Mouse (Mus musculus): Measurements from ENCODE around the gene Tcta.
"Not testable (repeated sequence)": the region's sequence is repeated elsewhere in the genome, so short reads cannot be mapped to it uniquely, and the experiment has no call there.

Tcta gene

DNA sequence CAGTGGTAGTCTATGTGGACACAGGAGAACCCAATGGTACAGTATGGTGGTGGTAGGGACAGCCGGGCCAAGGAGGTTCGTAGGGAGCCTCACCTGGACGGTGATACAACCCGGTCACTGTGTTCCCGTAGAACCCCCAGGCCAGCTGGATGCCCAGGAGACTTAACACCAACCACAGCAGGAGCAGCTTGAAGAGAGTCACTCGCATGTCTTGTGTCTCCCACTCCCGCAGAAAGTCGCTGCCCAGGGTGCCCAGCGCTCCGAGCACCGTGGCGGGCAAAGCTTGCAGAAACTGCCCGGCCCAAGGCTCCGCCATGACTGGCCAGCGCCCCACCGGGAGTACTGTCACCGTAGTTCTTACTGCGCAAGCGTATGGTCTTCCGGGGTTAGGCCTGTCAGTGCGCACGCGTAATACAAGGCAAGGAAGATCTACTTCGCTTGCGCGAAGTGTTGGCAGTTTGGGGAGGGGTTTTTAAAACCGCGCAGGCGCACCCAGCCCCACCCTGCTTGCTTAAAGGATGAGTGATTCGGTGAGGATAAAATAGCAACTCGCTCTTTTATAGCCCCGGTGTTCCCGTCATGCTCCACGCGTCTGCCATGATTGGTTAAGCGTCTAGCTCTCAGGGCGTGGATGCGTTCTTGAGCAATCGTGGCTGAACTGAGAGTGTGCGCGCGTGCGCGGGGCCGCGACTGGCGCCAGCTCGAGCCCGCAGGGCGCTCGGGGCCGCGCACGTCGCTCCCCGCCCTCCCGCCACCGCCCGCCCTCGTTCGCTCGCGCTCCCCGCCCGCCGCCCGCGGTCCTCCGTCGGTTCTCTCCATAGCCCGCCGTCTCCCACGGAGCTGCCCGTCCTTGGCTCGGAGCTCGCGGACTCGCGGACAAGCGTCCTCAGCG is at the start of gene Tcta, which contains the start of gene Rhoa:
TSS of gene Tcta (minus strand) at position 532 of the 892 bp plus-strand sequence.
TSS of gene Rhoa (plus strand) at position 501 of the 892 bp plus-strand sequence.
- in situ Hi-C loops (cut with MboI), result loop anchor here (5.0 kb wide), 1 partner anchor 41 kb away; the partner anchor contains the start of gene Usp4

DNA sequence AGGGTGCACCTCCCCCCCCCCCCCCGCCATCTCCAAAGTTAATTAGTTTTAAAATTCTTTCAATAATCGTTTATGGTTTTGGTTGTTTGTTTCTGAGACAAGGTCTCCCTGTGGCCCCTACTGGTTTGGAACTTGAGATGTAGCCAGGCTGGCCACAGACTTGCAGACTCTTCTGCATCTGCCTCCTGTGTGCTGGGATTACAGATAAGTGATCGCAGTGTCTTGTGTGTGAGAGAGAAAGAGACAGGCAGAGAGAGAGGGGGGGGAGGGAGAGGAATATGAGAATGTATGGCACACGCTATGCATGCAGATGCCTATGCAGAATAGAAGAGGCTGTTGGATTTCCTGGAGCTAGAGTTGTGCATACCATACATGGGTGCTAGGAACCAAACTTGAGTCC is 43.8 kb upstream of the Tcta start:
- in situ Hi-C loops (cut with MboI), result loop anchor here (5.0 kb wide), 1 partner anchor 42 kb away; the partner anchor contains the start of genes Rhoa and Tcta

- in situ Hi-C loops (cut with MboI), result loop anchor here (5.0 kb wide), 1 partner anchor 41 kb away; the partner anchor contains the start of genes Rhoa and Tcta
These were observed 42.3 kb upstream of the Tcta start for GRCm38 (mm10) chr9:108348290-108348680.

- in situ Hi-C loops (cut with MboI), result loop anchor here (5.0 kb wide), 1 partner anchor 40 kb away; the partner anchor contains the start of genes Rhoa and Tcta
These were observed 41.8 kb upstream of the Tcta start, which contains the start of gene Usp4 for GRCm38 (mm10) chr9:108347540-108348289. TSS of gene Usp4 (plus strand) at chr9:108347853.

DNA sequence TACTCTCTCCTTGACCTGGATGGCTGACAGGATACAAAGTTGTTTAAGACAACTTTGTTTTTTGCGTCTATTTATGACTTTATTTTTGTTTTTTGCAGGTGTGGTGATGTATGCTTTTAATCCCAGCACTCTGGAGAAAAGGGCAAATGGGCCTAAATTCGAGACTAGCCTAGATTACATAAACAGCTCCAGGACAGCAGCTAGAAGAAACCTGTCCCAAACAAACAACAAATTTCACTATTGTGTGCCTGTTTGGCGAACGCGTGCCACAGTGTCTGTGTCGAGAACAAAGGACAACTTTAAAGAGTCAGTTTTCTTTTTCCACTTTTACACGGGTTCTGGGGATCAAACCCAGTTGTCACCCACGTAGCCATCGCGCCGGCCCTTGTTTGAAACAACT is 41.1 kb upstream of the Tcta start:
- in situ Hi-C loops (cut with MboI), result loop anchor here (5.0 kb wide), 1 partner anchor 40 kb away; the partner anchor contains the start of genes Rhoa and Tcta

GRCm38 (mm10) chr9:108344471-108344870 is 38.5 kb upstream of the Tcta start:
- in situ Hi-C loops (cut with MboI), result no loop called here

- in situ Hi-C loops (cut with MboI), result no loop called here
These were observed 37.9 kb upstream of the Tcta start for GRCm38 (mm10) chr9:108343835-108344234.

- in situ Hi-C loops (cut with MboI), result no loop called here
These were observed 37.4 kb upstream of the Tcta start for GRCm38 (mm10) chr9:108343331-108343730.

- in situ Hi-C loops (cut with MboI), result no loop called here
These were observed 36.4 kb upstream of the Tcta start for GRCm38 (mm10) chr9:108342301-108342831.

- in situ Hi-C loops (cut with MboI), result no loop called here
These were observed 35.8 kb upstream of the Tcta start for GRCm38 (mm10) chr9:108341801-108342200.

DNA sequence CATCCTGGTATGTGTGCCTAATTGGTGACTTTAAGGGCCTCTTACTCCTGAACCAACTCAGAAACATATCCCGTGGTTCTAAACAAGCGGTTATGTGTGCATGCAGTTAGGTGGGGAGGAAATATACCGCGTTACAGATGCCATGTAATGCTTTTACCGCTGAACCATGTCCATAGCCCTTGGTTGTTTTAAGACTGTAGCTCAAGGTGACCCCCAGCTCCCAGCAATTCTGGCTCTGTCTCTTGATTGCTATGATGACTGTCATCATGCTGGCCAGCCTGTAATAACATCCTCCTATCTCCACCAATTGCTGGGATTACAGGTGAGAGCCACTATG is 35.1 kb upstream of the Tcta start:
- in situ Hi-C loops (cut with MboI), result no loop called here

GRCm38 (mm10) chr9:108340258-108341138 is 34.5 kb upstream of the Tcta start:
- in situ Hi-C loops (cut with MboI), result no loop called here

- in situ Hi-C loops (cut with MboI), result no loop called here
These were observed 33.9 kb upstream of the Tcta start for GRCm38 (mm10) chr9:108339886-108340257.

GRCm38 (mm10) chr9:108338886-108339781 is 33.2 kb upstream of the Tcta start, which contains the start of gene Gpx1:
TSS of gene Gpx1 (plus strand) at chr9:108338903.
- in situ Hi-C loops (cut with MboI), result no loop called here

GRCm38 (mm10) chr9:108338551-108338885 is 32.6 kb upstream of the Tcta start:
- in situ Hi-C loops (cut with MboI), result no loop called here

DNA sequence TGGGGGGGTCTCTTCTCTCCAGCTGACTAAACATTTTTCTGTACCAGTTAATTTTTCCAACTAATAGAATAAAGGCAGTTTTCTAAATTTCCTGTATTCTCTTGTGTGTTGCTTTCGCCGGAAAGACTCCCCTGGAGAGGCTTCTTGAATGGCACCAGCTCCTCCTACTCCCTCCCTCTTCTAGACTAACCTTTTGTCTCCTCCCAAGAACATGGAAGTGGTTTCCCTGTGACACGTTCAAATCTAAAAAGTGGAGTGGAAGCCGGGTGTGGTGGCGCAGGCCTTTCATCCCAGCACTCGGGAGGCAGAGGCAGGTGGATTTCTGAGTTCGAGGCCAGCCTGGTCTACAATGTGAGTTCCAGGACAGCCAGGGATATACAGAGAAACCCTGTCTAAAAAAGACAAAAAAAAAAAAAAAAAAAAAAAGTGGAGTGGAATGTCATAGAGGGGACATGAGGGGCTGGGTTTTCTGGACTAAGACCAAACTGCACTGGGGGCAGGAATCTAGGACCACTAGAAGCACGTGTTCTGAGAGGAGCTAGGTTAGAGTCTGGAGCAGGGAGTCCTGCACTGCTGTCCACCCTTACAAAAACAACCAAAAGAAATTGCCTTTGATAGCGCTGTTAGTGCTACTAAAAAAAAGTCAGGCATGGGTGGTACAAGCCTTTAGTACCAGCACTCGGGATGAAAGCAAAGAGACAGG is 32.0 kb upstream of the Tcta start:
- in situ Hi-C loops (cut with MboI), result no loop called here

DNA sequence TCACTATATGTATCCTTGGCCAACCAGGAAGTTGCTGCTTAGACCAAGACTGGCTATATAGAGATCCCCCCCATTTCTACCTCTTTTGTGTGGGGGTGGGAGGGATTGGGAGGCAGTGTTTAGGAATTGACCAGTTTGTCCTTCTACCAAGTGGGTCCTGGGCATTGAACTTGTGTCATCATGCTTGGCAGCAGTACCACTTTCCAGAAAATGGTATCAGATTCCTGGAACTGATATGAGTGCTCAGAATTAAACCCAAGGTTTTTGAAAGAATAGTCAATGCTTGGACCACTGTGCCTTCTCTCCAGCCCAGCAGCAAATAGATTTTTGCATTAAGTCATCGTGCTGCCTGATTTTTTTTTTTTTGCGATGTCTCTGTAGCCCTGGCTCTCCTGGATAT is 19.9 kb upstream of the Tcta start:
- in situ Hi-C loops (cut with MboI), result no loop called here

- in situ Hi-C loops (cut with MboI), result no loop called here
These were observed 18.8 kb upstream of the Tcta start for GRCm38 (mm10) chr9:108324784-108325183.

DNA sequence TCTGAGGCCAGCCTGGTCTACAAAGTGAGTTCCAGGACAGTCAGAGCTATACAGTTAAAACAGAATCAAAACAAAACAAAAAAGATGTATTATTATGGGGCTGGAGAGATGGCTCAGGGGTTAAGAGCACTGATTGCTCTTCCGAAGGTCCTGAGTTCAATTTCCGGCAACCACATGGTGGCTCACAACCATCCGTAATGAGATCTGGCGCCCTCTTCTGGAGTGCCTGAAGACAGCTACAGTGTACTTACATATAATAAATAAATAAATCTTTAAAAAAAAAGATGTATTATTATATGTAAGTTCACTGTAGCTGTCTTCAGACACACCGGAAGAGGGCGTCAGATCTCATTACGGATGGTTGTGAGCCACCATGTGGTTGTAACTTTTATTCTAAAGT is 16.1 kb upstream of the Tcta start:
- in situ Hi-C loops (cut with MboI), result not testable (repeated sequence)

DNA sequence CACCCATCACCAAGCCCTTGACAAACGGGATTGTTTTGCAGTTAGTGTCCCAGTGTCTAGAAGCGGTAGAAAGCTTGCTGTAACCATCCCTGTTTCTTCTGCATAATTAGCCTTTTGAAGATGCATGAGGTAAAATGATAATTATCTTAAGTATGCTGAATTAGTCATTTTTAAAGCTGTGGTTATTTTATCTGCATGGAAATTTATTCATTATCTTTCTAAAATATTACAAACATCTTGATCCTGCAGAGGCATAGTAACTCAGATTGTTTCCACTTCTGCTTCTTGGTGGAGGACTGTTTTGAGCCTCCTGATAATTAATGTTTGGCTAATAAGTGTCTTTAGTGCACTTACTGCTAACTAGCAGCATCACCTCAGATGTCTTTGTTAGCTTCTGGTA is 12.5 kb upstream of the Tcta start:
- in situ Hi-C loops (cut with MboI), result no loop called here
